Mouse (Mus musculus): ENCODE measurements at regions not wholly inside any gene's neighbourhood (a gene's known extent, or its start where the extent isn't known, plus 50 kb on each side); places are given as distances from the start of the nearest gene placed in this dataset.

GRCm38 (mm10) chr12:15565941-15566784, 250.6 kb downstream of the Trib2 start:
- no peak for ATAC-seq (ENCODE audit: insufficient number of reproducible peaks, insufficient read depth, low FRiP score, low read depth)
- Histone ChIP-seq H3K4me2 (ENCODE audit: low read length) (no peak overlapping the region), H3K4me1 (ENCODE audit: control insufficient read depth in 2 of 2, insufficient read depth in 2 of 2, low read length in 2 of 2) (peaks cover 6 to 12% of the 10 kb centered on the region in 2 experiments), H3K9me3 (ENCODE audit: control insufficient read depth, low read length) (no peaks in the 10 kb centered on the region), H3K36me3 (ENCODE audit: control insufficient read depth, insufficient read depth, low read length) (no peaks in the 10 kb centered on the region), H3K27me3 (ENCODE audit: control insufficient read depth, insufficient read depth, low read length) (no peaks in the 10 kb centered on the region), H3K9ac (ENCODE audit: low read length) (no peak overlapping the region), H3K27ac (replicated peaks in 1 of 2; ENCODE audit: control insufficient read depth in 1 of 2, insufficient read depth in 1 of 2, low read depth in 2 of 2, low read length in 2 of 2) (peak overlapping the region; percentile 60 to 63), H3K4me3 (ENCODE audit: control insufficient read depth in 1 of 2, insufficient read depth in 1 of 2, low read depth in 1 of 2, low read length in 2 of 2) (no peak overlapping the region)
- 31% methylated on average over 3 of the region's 3 CpGs for whole genome bisulfite sequencing

- 74% methylated on average over 4 of the region's 4 CpGs for WGBS
- Histone ChIP-seq H3K4me2 (ENCODE audit: low read length) (no peak overlapping the region), H3K4me3 (ENCODE audit: control insufficient read depth in 1 of 2, insufficient read depth in 1 of 2, low read depth in 1 of 2, low read length in 2 of 2) (no peak overlapping the region), H3K9me3 (ENCODE audit: control insufficient read depth, low read length) (no peaks in the 10 kb centered on the region), H3K27me3 (ENCODE audit: control insufficient read depth, insufficient read depth, low read length) (no peaks in the 10 kb centered on the region), H3K27ac (replicated peaks in 1 of 2; ENCODE audit: control insufficient read depth in 1 of 2, insufficient read depth in 1 of 2, low read depth in 2 of 2, low read length in 2 of 2) (no peak overlapping the region), H3K36me3 (ENCODE audit: control insufficient read depth, insufficient read depth, low read length) (no peaks in the 10 kb centered on the region), H3K4me1 (ENCODE audit: control insufficient read depth in 2 of 2, insufficient read depth in 2 of 2, low read length in 2 of 2) (peaks cover 6 to 12% of the 10 kb centered on the region in 2 experiments), H3K9ac (ENCODE audit: low read length) (no peak overlapping the region)
- no peak for ATAC-seq (ENCODE audit: insufficient number of reproducible peaks, insufficient read depth, low FRiP score, low read depth)
Observed at GRCm38 (mm10) chr12:15562826-15563225, 253.9 kb downstream of the Trib2 start.

GRCm38 (mm10) chr12:15555471-15555870, 261.3 kb downstream of the Trib2 start:
- Histone ChIP-seq H3K4me1 (ENCODE audit: control insufficient read depth in 2 of 2, insufficient read depth in 2 of 2, low read length in 2 of 2) (no peaks in the 10 kb centered on the region), H3K4me3 (ENCODE audit: control insufficient read depth in 1 of 2, insufficient read depth in 1 of 2, low read depth in 1 of 2, low read length in 2 of 2) (no peak overlapping the region), H3K4me2 (ENCODE audit: low read length) (no peak overlapping the region), H3K27me3 (ENCODE audit: control insufficient read depth, insufficient read depth, low read length) (no peaks in the 10 kb centered on the region), H3K27ac (replicated peaks in 1 of 2; ENCODE audit: control insufficient read depth in 1 of 2, insufficient read depth in 1 of 2, low read depth in 2 of 2, low read length in 2 of 2) (no peak overlapping the region), H3K36me3 (ENCODE audit: control insufficient read depth, insufficient read depth, low read length) (no peaks in the 10 kb centered on the region), H3K9me3 (ENCODE audit: control insufficient read depth, low read length) (no peaks in the 10 kb centered on the region), H3K9ac (ENCODE audit: low read length) (no peak overlapping the region)
- WGBS: 89% methylated on average over 6 of the region's 6 CpGs
- ATAC-seq (ENCODE audit: insufficient number of reproducible peaks, insufficient read depth, low FRiP score, low read depth): no peak

GRCm38 (mm10) chr12:15553681-15554007, 263.1 kb downstream of the Trib2 start:
- WGBS: 70% methylated on average over 4 of the region's 4 CpGs
- Histone ChIP-seq H3K36me3 (ENCODE audit: control insufficient read depth, insufficient read depth, low read length) (no peaks in the 10 kb centered on the region), H3K27ac (replicated peaks in 1 of 2; ENCODE audit: control insufficient read depth in 1 of 2, insufficient read depth in 1 of 2, low read depth in 2 of 2, low read length in 2 of 2) (no peak overlapping the region), H3K4me1 (ENCODE audit: control insufficient read depth in 2 of 2, insufficient read depth in 2 of 2, low read length in 2 of 2) (no peaks in the 10 kb centered on the region), H3K4me2 (ENCODE audit: low read length) (no peak overlapping the region), H3K27me3 (ENCODE audit: control insufficient read depth, insufficient read depth, low read length) (no peaks in the 10 kb centered on the region), H3K9me3 (ENCODE audit: control insufficient read depth, low read length) (no peaks in the 10 kb centered on the region), H3K9ac (ENCODE audit: low read length) (no peak overlapping the region), H3K4me3 (ENCODE audit: control insufficient read depth in 1 of 2, insufficient read depth in 1 of 2, low read depth in 1 of 2, low read length in 2 of 2) (no peak overlapping the region)
- no peak for ATAC-seq (ENCODE audit: insufficient number of reproducible peaks, insufficient read depth, low FRiP score, low read depth)

GRCm38 (mm10) chr12:15552979-15553680, 263.6 kb downstream of the Trib2 start:
- H3K4me3 ChIP-seq (ENCODE audit: control insufficient read depth in 1 of 2, insufficient read depth in 1 of 2, low read depth in 1 of 2, low read length in 2 of 2): no peak overlapping the region
- no peaks in the 10 kb centered on the region for H3K27me3 ChIP-seq (ENCODE audit: control insufficient read depth, insufficient read depth, low read length)
- H3K36me3 ChIP-seq (ENCODE audit: control insufficient read depth, insufficient read depth, low read length): no peaks in the 10 kb centered on the region
- no peaks in the 10 kb centered on the region for H3K9me3 ChIP-seq (ENCODE audit: control insufficient read depth, low read length)
- no peaks in the 10 kb centered on the region for H3K4me1 ChIP-seq (ENCODE audit: control insufficient read depth in 2 of 2, insufficient read depth in 2 of 2, low read length in 2 of 2)
- H3K9ac ChIP-seq (ENCODE audit: low read length): no peak overlapping the region
- H3K27ac ChIP-seq (replicated peaks in 1 of 2; ENCODE audit: control insufficient read depth in 1 of 2, insufficient read depth in 1 of 2, low read depth in 2 of 2, low read length in 2 of 2): no peak overlapping the region
- H3K4me2 ChIP-seq (ENCODE audit: low read length): no peak overlapping the region
- ATAC-seq (ENCODE audit: insufficient number of reproducible peaks, insufficient read depth, low FRiP score, low read depth): no peak
- 51% methylated on average over 6 of the region's 6 CpGs for WGBS

GRCm38 (mm10) chr12:15552210-15552609, 264.5 kb downstream of the Trib2 start:
- no peaks in the 10 kb centered on the region for H3K4me1 ChIP-seq (ENCODE audit: control insufficient read depth in 2 of 2, insufficient read depth in 2 of 2, low read length in 2 of 2)
- no peak overlapping the region for H3K4me2 ChIP-seq (ENCODE audit: low read length)
- no peak overlapping the region for H3K27ac ChIP-seq (replicated peaks in 1 of 2; ENCODE audit: control insufficient read depth in 1 of 2, insufficient read depth in 1 of 2, low read depth in 2 of 2, low read length in 2 of 2)
- 72% methylated on average over 2 of the region's 2 CpGs for WGBS
- no peak overlapping the region for H3K9ac ChIP-seq (ENCODE audit: low read length)
- ATAC-seq (ENCODE audit: insufficient number of reproducible peaks, insufficient read depth, low FRiP score, low read depth): no peak
- no peaks in the 10 kb centered on the region for H3K9me3 ChIP-seq (ENCODE audit: control insufficient read depth, low read length)
- no peak overlapping the region for H3K4me3 ChIP-seq (ENCODE audit: control insufficient read depth in 1 of 2, insufficient read depth in 1 of 2, low read depth in 1 of 2, low read length in 2 of 2)
- no peaks in the 10 kb centered on the region for H3K27me3 ChIP-seq (ENCODE audit: control insufficient read depth, insufficient read depth, low read length)
- no peaks in the 10 kb centered on the region for H3K36me3 ChIP-seq (ENCODE audit: control insufficient read depth, insufficient read depth, low read length)

- Histone ChIP-seq H3K36me3 (ENCODE audit: control insufficient read depth, insufficient read depth, low read length) (no peaks in the 10 kb centered on the region), H3K27me3 (ENCODE audit: control insufficient read depth, insufficient read depth, low read length) (no peaks in the 10 kb centered on the region), H3K27ac (replicated peaks in 1 of 2; ENCODE audit: control insufficient read depth in 1 of 2, insufficient read depth in 1 of 2, low read depth in 2 of 2, low read length in 2 of 2) (no peak overlapping the region), H3K9ac (ENCODE audit: low read length) (no peak overlapping the region), H3K4me1 (ENCODE audit: control insufficient read depth in 2 of 2, insufficient read depth in 2 of 2, low read length in 2 of 2) (no peaks in the 10 kb centered on the region), H3K4me3 (ENCODE audit: control insufficient read depth in 1 of 2, insufficient read depth in 1 of 2, low read depth in 1 of 2, low read length in 2 of 2) (no peak overlapping the region), H3K4me2 (ENCODE audit: low read length) (no peak overlapping the region), H3K9me3 (ENCODE audit: control insufficient read depth, low read length) (no peaks in the 10 kb centered on the region)
- no peak for ATAC-seq (ENCODE audit: insufficient number of reproducible peaks, insufficient read depth, low FRiP score, low read depth)
- 68% methylated on average over 4 of the region's 4 CpGs for WGBS
Observed at GRCm38 (mm10) chr12:15551281-15551900, 265.3 kb downstream of the Trib2 start.

Measured in heart, embryonic 14.5 days (tissue).